Mouse (Mus musculus) right cerebral cortex, adult 18-20 months (tissue): ENCODE measurements at regions not wholly inside any gene's neighbourhood (a gene's known extent, or its start where the extent isn't known, plus 50 kb on each side); places are given as distances from the start of the nearest gene placed in this dataset.

ENCODE experiments used
- DNase-seq: peaks from one replicate; pipeline ENCODE4 v3.0.0; 2022; ENCODE audit warnings: mixed read lengths

GRCm38 (mm10) chr10:126734661-126735060 lies 166.5 kb downstream of the Atp23 start:
- DNase-seq, result no peak

- DNase-seq, result no peak
Measured at GRCm38 (mm10) chr10:126727840-126728239, 173.3 kb downstream of the Atp23 start.

- DNase-seq, result peak; percentile 14
Measured at GRCm38 (mm10) chr10:126717961-126718360, 183.2 kb downstream of the Atp23 start.

GRCm38 (mm10) chr10:126711758-126712157 lies 189.4 kb downstream of the Atp23 start:
- no peak for DNase-seq

- DNase-seq, result no peak
Measured at GRCm38 (mm10) chr10:126709219-126709917, 191.8 kb downstream of the Atp23 start.

GRCm38 (mm10) chr10:126708730-126709129 lies 192.4 kb downstream of the Atp23 start:
- DNase-seq, result peak; percentile 15

GRCm38 (mm10) chr10:126708215-126708614 lies 192.9 kb downstream of the Atp23 start:
- DNase-seq, result no peak

GRCm38 (mm10) chr10:126697086-126697485 lies 204.1 kb downstream of the Atp23 start:
- no peak for DNase-seq

- DNase-seq, result no peak
Measured at GRCm38 (mm10) chr10:126690914-126691673, 210.1 kb downstream of the Atp23 start.

GRCm38 (mm10) chr10:126680275-126681184 lies 220.6 kb downstream of the Atp23 start:
- DNase-seq, result no peak

GRCm38 (mm10) chr10:126679224-126680120 lies 221.7 kb downstream of the Atp23 start:
- DNase-seq, result peak; percentile 21

- DNase-seq, result no peak
Measured at GRCm38 (mm10) chr10:126673437-126673836, 227.7 kb downstream of the Atp23 start.

GRCm38 (mm10) chr10:126664408-126665083 lies 236.6 kb downstream of the Atp23 start:
- no peak for DNase-seq

GRCm38 (mm10) chr10:126663461-126664013 lies 237.6 kb downstream of the Atp23 start:
- no peak for DNase-seq

- DNase-seq, result peak; percentile 8
Measured at GRCm38 (mm10) chr10:126662765-126663164, 238.4 kb downstream of the Atp23 start.

GRCm38 (mm10) chr10:126661095-126661615 lies 240.0 kb downstream of the Atp23 start:
- no peak for DNase-seq

- DNase-seq, result no peak
Measured at GRCm38 (mm10) chr10:126660024-126660423, 241.1 kb downstream of the Atp23 start.

- DNase-seq, result no peak
Measured at GRCm38 (mm10) chr10:126652693-126653092, 248.5 kb downstream of the Atp23 start.

GRCm38 (mm10) chr10:126646587-126646986 lies 254.6 kb downstream of the Atp23 start:
- DNase-seq, result no peak

GRCm38 (mm10) chr10:126641792-126642289 lies 259.3 kb downstream of the Atp23 start:
- DNase-seq, result no peak

- no peak for DNase-seq
Measured at GRCm38 (mm10) chr10:126634731-126635130, 266.4 kb downstream of the Atp23 start.
